Mouse (Mus musculus): ENCODE data around the gene Crlf2. TPM values are rescaled to one million over a fixed set of nuclear protein-coding genes. Genes with fewer than 3 reads are reported as not detected.
A peak's percentile ranks its signal among the peaks of the same experiment; 100 is the strongest.

The Crlf2 gene
- 31.9 and 43.6 TPM in 2 replicates for total RNA-seq (2017)

- ATAC-seq (replicated peaks in 1 of 2; ENCODE audit: insufficient read depth in 1 of 2, low FRiP score in 2 of 2, low TSS enrichment in 1 of 2, low read depth in 1 of 2, poor library complexity in 2 of 2, severe bottlenecking in 2 of 2), result peak; percentile 30
Measured at GRCm38 (mm10) chr5:109558404-109559160, at the start of gene Crlf2. TSS of gene Crlf2 (minus strand) at chr5:109558993.

- peak; percentile 71 to 87 for ATAC-seq (replicated peaks in 1 of 2; ENCODE audit: insufficient read depth in 1 of 2, low FRiP score in 2 of 2, low TSS enrichment in 1 of 2, low read depth in 1 of 2, poor library complexity in 2 of 2, severe bottlenecking in 2 of 2)
Measured at GRCm38 (mm10) chr5:109602585-109602984, 43.8 kb upstream of the Crlf2 start.

- peak; percentile 57 to 70 for ATAC-seq (replicated peaks in 1 of 2; ENCODE audit: insufficient read depth in 1 of 2, low FRiP score in 2 of 2, low TSS enrichment in 1 of 2, low read depth in 1 of 2, poor library complexity in 2 of 2, severe bottlenecking in 2 of 2)
Measured at GRCm38 (mm10) chr5:109601080-109601479, 42.3 kb upstream of the Crlf2 start.

GRCm38 (mm10) chr5:109598876-109599275 is 40.1 kb upstream of the Crlf2 start:
- ATAC-seq (replicated peaks in 1 of 2; ENCODE audit: insufficient read depth in 1 of 2, low FRiP score in 2 of 2, low TSS enrichment in 1 of 2, low read depth in 1 of 2, poor library complexity in 2 of 2, severe bottlenecking in 2 of 2), result no peak

- peak; percentile 72 to 77 for ATAC-seq (replicated peaks in 1 of 2; ENCODE audit: insufficient read depth in 1 of 2, low FRiP score in 2 of 2, low TSS enrichment in 1 of 2, low read depth in 1 of 2, poor library complexity in 2 of 2, severe bottlenecking in 2 of 2)
Measured at GRCm38 (mm10) chr5:109596647-109597046, 37.9 kb upstream of the Crlf2 start.

- ATAC-seq (replicated peaks in 1 of 2; ENCODE audit: insufficient read depth in 1 of 2, low FRiP score in 2 of 2, low TSS enrichment in 1 of 2, low read depth in 1 of 2, poor library complexity in 2 of 2, severe bottlenecking in 2 of 2), result no peak
Measured at GRCm38 (mm10) chr5:109562829-109563228, 4.0 kb upstream of the Crlf2 start.

- no peak for ATAC-seq (replicated peaks in 1 of 2; ENCODE audit: insufficient read depth in 1 of 2, low FRiP score in 2 of 2, low TSS enrichment in 1 of 2, low read depth in 1 of 2, poor library complexity in 2 of 2, severe bottlenecking in 2 of 2)
Measured at GRCm38 (mm10) chr5:109559191-109559590, 398 bp upstream of the Crlf2 start.

- no peak; a peak in 2 of 4 replicates for ATAC-seq (replicated peaks in 1 of 2; ENCODE audit: insufficient read depth in 1 of 2, low FRiP score in 2 of 2, low TSS enrichment in 1 of 2, low read depth in 1 of 2, poor library complexity in 2 of 2, severe bottlenecking in 2 of 2)
Measured at GRCm38 (mm10) chr5:109558123-109558403, 730 bp downstream of the Crlf2 start.

GRCm38 (mm10) chr5:109557321-109558122 is 1.3 kb downstream of the Crlf2 start:
- peak; percentile 30 to 51 for ATAC-seq (replicated peaks in 1 of 2; ENCODE audit: insufficient read depth in 1 of 2, low FRiP score in 2 of 2, low TSS enrichment in 1 of 2, low read depth in 1 of 2, poor library complexity in 2 of 2, severe bottlenecking in 2 of 2)

GRCm38 (mm10) chr5:109556591-109557320 is 2.0 kb downstream of the Crlf2 start:
- ATAC-seq (replicated peaks in 1 of 2; ENCODE audit: insufficient read depth in 1 of 2, low FRiP score in 2 of 2, low TSS enrichment in 1 of 2, low read depth in 1 of 2, poor library complexity in 2 of 2, severe bottlenecking in 2 of 2), result peak; percentile 27 to 36

- no peak for ATAC-seq (replicated peaks in 1 of 2; ENCODE audit: insufficient read depth in 1 of 2, low FRiP score in 2 of 2, low TSS enrichment in 1 of 2, low read depth in 1 of 2, poor library complexity in 2 of 2, severe bottlenecking in 2 of 2)
Measured at GRCm38 (mm10) chr5:109555676-109556571, 2.9 kb downstream of the Crlf2 start.

GRCm38 (mm10) chr5:109555236-109555675 is 3.5 kb downstream of the Crlf2 start:
- no peak for ATAC-seq (replicated peaks in 1 of 2; ENCODE audit: insufficient read depth in 1 of 2, low FRiP score in 2 of 2, low TSS enrichment in 1 of 2, low read depth in 1 of 2, poor library complexity in 2 of 2, severe bottlenecking in 2 of 2)

- no peak for ATAC-seq (replicated peaks in 1 of 2; ENCODE audit: insufficient read depth in 1 of 2, low FRiP score in 2 of 2, low TSS enrichment in 1 of 2, low read depth in 1 of 2, poor library complexity in 2 of 2, severe bottlenecking in 2 of 2)
Measured at GRCm38 (mm10) chr5:109554091-109555050, 4.4 kb downstream of the Crlf2 start.

GRCm38 (mm10) chr5:109553160-109553930 is 5.4 kb downstream of the Crlf2 start:
- no peak for ATAC-seq (replicated peaks in 1 of 2; ENCODE audit: insufficient read depth in 1 of 2, low FRiP score in 2 of 2, low TSS enrichment in 1 of 2, low read depth in 1 of 2, poor library complexity in 2 of 2, severe bottlenecking in 2 of 2)

GRCm38 (mm10) chr5:109552541-109552940 is 6.3 kb downstream of the Crlf2 start:
- ATAC-seq (replicated peaks in 1 of 2; ENCODE audit: insufficient read depth in 1 of 2, low FRiP score in 2 of 2, low TSS enrichment in 1 of 2, low read depth in 1 of 2, poor library complexity in 2 of 2, severe bottlenecking in 2 of 2), result no peak
